Mouse (Mus musculus): ENCODE measurements around the gene Ptprs.

DNA sequence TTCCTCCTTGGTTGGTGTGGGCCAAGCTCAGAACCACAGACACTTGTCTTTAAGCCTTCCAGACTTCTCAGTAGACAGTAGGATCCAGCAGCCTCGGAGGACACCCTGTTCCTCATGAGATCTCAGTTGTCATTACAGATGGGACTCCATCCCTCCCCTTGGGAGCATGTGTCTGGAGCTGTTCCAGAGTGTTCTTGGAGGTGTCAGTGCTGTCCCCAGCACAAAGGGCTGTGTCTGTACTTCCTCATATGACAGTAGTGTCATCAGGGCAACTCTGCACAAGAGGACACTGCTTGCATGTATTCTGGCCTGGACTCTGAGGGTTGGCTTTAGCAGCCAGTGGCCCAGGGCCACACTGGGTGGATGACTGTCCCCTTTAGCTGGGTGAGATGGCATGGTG, 101.4 kb downstream of the Ptprs start:
- TF ChIP-seq POLR2A (IDR thresholded peaks at IDR 0.05; ENCODE audit: extremely low read depth, insufficient read depth, low read length): no peak
- TF ChIP-seq CTCF (IDR thresholded peaks at IDR 0.05; ENCODE audit: extremely low read depth, insufficient read depth, low read length): no peak

All from cortical plate, adult 2 months (tissue).